Mouse (Mus musculus) heart, postnatal 14 days (tissue): ENCODE measurements around the gene Ssh2. TPM values are rescaled to one million over a fixed set of nuclear protein-coding genes. Genes with fewer than 3 reads are reported as not detected.
A peak's percentile ranks its signal among the peaks of the same experiment; 100 is the strongest.
"Not testable (repeated sequence)": the region's sequence is repeated elsewhere in the genome, so short reads cannot be mapped to it uniquely, and the experiment has no call there.

ENCODE experiments used
- DNase-seq, 2 experiments: peaks; one replicate each; pipeline ENCODE4 v3.0.0; 2021 to 2022
- intact Hi-C: fragments of 180-260 bp; cut with DNase I; formaldehyde crosslinking; loops from one replicate; pipeline ENCODE4 v1.15.1; 2025
- total RNA-seq, 2 experiments: library from RNA; stranded (reverse); gene quantifications; 2 replicates each; pipeline ENCODE4 v1.2.3; 2021

Ssh2 gene
- total RNA-seq, 2 experiments from 2014 or later = 83.2 to 95.0 TPM

DNA sequence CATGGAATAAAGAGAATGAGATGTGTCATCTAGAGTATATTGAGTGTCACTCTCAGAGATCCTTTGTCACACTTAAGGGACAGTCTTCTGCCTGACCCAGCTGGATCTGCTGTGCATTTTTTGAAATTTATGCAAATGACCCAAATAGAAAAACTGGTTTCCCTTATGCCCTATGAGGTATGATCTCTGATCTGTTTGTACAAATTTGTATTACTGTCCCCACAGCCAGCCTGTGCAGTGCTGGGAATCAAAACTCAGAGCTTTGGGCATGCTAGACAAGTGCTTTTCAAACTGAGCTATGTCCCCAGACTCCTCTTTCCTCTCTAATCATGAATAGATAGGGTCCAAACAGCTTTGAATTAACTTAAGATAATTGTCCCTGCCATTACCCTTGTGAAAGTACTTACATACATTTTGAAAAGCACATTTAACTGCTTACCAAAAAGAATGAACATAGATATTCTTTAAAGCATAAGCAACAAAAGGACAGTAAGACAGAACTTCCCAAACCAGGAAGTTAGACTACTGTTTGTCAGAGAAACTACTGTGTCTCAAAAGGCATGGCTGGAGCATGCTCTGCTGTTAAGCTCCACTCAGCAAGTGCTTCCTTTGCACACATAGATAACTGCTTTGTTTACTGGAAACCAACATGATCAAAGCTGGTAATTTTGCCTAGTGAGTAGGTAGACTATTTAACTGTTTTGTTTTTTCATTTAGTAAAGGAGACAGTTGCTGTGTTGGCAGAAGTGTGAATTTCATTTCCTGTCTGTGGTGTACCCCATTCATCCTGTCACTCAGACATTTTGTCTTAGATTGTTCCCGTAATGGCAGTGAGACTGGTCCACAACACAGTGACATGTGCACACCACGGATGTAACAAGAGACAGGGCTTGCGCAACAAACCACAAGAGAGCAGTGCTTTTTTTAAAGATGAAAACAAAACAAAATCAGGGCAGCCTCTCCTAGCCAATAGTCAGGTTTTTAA, 169.9 kb downstream of the Ssh2 start:
- intact Hi-C loops = no loop called here
- DNase-seq = peak; percentile 29 to 45

DNA sequence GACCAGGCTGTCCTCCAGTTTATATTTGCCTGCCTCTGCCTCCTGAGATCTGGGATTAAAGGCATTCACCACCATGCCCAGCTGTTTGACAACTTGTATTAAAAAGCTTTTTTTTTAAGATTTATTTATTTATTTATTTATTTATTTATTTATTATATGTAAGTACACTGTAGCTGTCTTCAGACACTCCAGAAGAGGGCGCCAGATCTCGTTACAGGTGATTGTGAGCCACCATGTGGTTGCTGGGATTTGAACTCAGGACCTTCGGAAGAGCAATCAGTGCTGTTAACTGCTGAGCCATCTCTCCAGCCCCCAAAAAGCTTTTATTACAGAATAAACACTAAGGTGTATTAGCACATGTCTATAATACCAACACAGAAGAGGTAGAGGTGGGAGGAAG, 172.1 kb downstream of the Ssh2 start:
- intact Hi-C loops, DNase-seq: not testable (repeated sequence)

DNA sequence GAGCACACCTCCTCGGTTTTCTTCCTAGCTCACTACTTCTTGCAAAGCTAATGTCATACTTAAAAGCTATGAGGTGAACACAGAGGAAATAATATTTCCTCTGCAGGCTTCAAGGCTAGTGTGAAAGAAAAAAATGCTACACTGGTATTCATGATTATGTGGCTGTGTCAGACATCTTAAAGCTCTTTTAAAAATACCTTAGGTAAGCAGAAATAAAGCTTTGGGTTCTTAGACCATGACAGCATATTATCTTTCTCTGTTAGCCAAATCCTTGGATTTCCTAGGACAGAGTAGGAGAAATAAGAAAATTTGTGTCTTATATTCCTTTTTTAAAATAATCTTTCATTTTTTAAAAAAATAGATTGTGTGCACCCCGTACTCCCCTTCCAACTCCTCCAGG, 179.5 kb downstream of the Ssh2 start:
- intact Hi-C loops = no loop called here

DNA sequence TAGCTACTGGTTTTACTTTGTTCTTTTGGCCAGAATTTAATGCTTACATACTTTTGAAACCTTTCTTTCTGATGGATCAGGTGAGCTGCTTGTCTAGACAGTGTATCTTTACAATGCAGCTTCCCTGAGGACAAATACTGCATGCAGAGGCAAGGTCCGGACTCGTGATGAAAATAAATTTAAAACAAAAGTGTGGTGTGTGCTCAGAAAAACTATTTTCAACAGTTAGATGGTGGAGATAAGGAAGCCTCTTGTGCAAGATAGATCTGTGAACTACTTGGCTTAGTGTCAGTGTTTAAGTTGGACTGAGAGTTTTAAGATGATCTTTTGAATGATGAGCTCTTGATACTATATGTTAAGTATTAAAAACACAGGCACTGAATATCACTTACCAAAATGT, 186.4 kb downstream of the Ssh2 start:
- DNase-seq = no peak
- intact Hi-C loops = no loop called here

More for the DNA sequence above, 179.5 kb downstream of the Ssh2 start:
- no peak for DNase-seq

DNA sequence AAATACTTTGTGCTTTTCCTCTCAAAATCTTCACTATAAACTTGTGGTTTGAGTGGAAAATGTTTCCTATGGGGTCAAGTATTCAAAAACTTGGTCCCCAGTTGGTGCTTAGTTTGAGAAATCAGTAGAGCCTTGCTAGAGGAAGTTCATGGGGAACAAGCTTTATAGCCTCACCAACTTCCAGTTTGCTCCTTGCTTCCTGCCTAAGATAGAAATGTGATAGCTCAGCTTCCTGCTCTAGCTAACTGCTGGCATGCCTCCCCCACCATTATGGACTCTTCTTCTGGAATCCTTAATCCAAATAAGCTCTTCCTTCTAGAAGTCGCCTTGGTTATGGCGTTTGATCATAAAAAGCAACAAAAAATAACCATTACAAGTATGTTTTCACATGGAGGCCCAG, 190.2 kb downstream of the Ssh2 start:
- DNase-seq = no peak
- intact Hi-C loops = no loop called here

DNA sequence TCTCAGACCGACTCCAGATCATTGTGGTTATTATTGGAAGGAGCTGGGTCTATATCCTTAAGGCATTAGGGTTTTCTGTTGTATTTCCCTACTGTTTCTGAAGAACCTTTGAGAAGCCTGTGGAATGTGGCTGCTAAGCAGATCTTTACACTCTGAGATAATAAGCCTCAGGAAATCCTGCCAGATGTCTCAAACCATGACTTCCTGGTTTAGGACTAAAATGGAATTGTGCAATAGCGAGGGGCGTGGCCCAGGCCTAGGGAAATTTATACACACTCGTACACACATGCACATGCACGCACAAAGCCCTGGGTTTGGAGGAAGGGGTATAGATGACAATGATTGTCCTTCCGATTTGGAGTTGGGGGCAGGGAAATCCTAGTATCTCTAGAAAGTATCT, 193.8 kb downstream of the Ssh2 start:
- intact Hi-C loops = no loop called here
- peak; percentile 61 to 64 for DNase-seq

DNA sequence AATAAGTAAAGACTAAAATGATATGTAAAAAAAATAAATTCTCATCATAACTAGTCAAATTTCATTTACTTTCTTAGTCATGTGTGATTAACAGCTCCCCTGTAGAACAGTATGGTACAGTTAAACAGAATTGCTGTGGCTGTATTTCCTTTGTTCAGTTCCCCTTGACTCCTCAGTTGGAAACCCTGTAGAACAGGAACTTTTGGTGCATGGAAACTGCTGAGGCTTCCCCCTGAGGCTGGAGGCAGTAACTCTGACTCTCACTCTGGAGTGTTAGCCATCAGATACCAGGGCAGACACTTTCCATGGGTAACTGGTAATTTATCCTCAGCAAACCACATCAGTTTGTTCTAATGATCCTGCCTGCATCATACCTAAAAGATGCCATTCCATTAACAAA, 195.2 kb downstream of the Ssh2 start:
- intact Hi-C loops = no loop called here
- DNase-seq = no peak

DNA sequence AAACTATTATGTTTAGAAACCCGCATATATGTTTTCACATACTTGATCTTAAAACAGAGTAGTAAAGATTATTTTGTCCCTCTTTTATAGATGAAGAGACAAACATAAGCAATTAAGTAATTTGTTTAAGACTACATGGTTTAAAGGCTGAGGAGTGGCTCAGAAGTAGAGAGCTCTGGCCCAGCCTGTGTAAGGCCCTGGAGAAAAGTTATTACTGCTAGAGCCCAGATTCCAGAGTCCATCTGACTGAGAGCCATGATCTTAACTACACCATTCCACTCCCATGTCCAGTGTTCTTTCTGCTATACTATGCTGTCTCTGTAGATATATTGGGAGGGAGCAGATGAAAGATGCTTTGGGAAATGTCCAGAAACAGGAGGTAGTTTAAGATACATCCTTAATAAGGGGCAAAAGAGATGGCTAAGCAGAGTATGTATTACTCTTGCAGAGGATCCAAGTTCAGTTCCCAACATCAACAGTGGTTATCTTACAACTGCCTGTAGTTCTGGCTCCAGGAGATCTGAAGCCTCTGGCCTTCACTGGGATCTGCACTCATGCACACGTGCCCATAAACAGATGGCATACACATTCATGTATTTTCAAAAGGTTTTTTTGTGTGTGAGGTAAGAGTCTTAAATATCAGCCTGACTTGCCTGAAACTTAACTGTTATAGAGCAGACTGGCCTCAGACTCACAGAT, 198.2 kb downstream of the Ssh2 start:
- intact Hi-C loops = no loop called here
- DNase-seq = no peak

DNA sequence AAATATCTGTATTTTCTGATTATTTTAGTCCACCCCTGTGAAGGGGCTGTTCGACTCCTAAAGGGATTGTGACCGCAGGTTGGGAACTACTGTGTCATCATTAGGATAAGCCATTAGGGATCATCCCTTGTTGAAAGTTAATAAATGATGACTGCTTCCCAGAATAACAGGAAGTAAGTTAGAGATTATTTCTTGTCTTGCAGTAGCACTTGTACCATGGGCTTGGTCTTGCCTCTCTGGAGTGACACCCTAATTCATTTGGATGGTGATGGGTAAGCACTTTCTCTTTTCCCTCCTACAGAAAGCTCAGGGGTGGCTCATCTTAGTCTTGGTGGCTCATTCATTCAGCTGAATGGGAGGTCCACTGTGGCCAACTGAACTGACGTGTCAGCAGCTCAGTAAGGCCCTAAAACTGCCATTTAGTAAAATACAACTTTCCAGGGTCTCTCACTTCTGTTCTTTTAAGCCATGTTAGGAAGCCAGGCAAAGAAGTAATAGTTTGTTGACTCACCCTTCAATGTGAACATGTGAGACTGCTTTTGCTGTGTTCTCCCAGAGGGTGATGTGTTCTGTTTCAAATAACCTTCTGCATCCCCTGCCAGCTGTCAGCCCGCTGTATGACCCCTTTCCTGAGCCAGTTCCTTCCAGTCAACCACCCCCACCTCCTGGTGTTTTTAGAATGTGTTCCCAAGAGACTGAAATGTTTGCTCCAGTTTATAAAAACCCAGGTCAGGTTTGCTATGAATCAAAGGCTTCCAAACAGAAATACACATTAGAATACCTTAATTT, 200.3 kb downstream of the Ssh2 start:
- intact Hi-C loops = no loop called here
- DNase-seq = peak; percentile 50 to 57

DNA sequence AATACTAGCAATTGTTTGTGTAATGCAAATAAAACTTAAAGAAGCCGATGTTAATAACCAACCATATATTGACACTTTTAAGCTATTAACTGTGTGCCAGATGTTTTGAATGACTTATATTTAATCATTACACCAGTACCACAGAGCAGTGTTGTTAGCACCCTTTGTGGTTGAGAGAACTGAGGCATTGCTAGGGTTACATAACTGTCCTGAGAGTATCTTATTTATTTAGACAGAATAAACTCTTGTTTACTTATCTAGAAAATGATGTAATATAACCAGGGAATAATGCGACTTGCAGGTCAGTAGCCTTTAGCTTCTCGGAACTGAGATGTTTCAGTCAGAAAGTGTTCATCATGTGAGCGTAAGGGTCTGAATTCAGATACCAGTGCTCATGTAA, 201.9 kb downstream of the Ssh2 start:
- intact Hi-C loops = no loop called here
- DNase-seq = no peak

DNA sequence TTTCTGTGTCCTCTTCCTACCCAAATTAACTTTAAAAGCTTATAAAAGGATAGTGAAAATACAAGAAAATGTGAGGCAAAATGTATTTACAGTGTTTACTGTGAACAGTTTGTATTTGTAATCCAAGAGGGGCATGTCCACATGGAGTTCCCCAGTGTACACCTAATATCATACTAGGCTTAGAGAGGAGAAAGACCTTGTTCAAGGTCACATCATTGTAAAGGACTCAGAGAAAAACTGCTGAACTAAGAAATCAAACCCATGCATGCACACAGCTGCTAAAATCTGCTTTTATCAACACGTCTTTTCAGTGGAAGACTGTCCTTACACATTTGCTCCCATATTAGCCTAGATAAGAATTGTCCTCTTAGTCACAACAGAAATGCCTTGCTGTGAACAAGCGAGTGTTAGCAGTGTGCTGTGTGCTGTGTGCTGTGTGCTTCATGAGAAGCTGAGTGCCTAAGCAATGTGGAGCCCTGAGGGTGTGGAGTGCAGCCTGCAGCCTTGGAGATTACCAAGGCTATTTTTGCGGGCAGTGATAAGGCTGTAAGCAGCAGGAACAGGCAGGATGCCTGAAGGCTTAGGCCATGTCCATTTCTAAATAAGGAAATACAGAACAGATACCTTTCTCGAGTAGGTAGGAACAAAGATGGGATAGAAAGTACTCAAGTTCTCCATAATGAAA, 207.2 kb downstream of the Ssh2 start:
- intact Hi-C loops = no loop called here
- peak; percentile 32 to 45 for DNase-seq

DNA sequence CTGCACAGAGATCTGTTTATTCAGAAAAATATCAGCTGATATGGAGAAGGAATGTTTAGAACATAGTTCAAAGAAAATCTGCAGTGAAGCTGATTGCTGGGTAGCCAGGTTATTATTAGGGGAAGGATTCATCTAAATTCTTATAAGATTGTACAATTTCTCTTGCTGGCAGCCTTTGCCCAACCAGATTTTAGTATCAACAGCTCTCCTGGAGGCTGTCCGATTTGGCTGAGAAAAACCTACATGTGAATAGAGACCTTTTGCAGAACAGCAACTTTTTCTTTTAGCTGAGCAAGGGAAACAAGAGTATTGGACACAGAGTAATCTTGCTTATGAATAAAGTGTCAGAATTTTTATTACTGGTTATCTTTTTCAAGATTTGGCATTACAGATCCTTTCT, 212.4 kb downstream of the Ssh2 start:
- intact Hi-C loops = no loop called here
- DNase-seq = no peak

DNA sequence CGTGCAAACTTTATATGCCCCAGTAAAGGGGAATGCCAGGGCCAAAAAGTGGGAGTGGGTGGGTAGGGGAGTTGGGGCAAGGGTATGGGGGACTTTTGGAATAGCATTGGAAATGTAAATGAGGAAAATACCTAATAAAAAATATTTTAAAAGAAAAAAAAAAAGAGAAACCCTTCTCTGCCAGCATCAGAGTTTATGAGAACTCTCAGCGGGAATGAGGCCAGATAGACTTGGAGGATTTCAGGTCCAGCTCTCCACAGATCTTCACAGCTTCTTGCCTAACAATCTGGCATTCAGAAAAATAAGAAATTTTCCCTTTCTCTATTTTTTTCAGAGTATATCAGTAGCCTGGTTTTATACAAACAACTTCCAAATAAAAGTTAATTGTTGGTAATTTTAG, 220.9 kb downstream of the Ssh2 start:
- intact Hi-C loops = no loop called here
- DNase-seq = no peak

DNA sequence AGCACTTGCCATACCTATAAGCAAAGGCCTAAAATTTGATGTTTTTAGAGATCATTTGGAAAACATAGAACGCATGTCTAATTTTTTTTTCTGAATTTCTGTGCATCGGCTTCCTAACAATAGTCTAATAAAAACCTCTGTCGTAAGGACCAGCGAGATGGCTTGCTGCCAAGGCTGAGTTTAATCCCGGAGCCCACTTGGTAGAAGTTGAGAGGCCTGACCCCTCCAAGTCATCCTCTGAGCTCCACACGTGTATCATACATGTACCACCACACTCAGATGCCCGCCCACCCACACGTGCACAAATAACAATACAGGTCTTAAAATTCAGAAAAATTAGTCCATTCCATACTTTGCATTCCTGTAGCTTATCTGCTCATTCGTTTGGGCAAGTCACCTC, 224.0 kb downstream of the Ssh2 start:
- intact Hi-C loops = loop anchor here (5.0 kb wide), 1 partner anchor 73 kb away; no protein-coding TSS in a partner anchor
- DNase-seq = peak in 1 of 2 experiments; percentile 42

DNA sequence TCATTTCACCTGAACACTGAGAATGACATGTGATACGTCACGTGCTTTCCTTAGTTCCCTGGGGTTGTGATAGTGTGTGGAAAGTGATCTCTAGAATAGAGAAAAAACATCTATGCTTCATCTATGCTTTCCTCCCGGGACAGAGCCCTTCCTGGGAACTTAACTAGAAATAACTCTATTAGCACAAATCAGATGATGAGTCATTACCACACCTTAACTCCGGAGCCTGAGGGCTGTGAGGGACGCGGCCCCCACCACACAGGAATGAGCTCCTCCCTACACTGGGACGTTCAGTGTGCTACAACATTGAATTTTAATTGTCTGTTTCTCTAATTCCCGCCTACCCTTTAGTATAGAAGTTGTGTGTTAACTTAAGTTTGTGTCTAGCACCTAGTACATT, 224.9 kb downstream of the Ssh2 start:
- intact Hi-C loops = loop anchor here (5.0 kb wide), 1 partner anchor 74 kb away; no protein-coding TSS in a partner anchor
- no peak for DNase-seq

DNA sequence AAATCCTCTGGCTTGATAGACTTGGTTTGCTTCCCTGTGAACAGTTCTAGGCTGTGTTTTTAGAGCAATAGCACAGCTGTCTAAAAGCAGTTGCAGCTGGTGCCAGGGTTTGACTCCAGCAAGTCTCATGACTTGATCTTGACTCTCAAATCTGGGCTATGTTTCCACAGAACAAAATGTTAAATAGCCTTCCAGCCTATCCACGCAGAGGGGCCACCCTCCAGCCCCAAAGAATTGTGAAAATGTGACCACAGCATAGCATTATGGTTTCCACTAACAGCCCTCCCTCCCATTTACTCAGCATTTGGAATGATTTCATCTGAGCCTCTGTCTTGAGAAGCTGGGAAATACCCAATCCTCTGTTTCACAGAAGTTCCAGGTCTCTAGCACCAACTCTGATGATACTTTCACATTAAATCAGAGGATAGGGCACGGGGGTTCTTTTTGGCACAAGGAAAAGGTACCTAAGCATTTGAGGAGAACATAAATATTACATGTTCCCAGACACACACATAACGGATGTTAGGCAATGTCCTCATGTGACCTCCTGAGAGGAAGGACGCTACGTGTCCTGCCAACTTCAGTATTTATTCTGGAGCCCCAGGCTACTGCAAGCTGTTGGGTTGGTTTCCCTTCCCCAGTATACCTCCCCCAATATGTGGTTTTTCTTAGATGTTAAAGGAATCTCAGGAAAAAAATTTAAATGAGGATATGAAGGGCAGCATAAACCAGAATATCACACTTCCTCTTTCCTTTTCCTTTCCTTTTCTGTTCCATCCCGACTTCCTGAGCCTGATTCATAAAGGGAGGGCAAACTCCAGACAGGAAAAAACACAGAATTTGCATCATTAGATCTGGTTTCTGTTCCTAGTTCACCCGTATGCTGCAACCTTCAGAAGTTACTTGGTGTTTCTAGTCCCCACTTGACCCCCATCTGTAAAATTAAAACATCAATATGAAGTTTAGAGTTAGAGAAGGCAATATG, 226.4 kb downstream of the Ssh2 start:
- intact Hi-C loops = loop anchor here (5.0 kb wide), 1 partner anchor 75 kb away; no protein-coding TSS in a partner anchor
- DNase-seq = peak; percentile 69 to 73

DNA sequence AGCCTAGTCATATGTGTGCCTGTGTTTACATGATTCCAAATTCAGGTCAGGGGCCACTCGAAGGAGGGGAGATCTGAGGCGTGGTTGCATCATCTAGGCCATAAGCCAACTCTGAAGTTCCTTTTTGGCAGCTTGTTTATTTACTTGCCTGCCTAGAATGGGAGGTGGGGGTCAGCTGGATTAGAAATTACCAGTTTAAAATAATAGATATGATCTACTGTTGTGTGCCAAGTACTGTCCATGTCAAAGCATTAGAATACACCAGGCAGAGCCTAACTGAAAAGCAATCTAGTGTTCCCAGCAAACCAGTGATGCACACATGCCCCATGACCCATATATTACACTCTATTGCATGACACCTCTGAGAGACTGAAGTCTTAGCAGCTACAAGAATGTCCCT, 228.9 kb downstream of the Ssh2 start:
- intact Hi-C loops = loop anchor here (1.0 to 5.0 kb wide), 3 partner anchors 78 to 345 kb away; no protein-coding TSS in a partner anchor
- DNase-seq = peak; percentile 59 to 66

DNA sequence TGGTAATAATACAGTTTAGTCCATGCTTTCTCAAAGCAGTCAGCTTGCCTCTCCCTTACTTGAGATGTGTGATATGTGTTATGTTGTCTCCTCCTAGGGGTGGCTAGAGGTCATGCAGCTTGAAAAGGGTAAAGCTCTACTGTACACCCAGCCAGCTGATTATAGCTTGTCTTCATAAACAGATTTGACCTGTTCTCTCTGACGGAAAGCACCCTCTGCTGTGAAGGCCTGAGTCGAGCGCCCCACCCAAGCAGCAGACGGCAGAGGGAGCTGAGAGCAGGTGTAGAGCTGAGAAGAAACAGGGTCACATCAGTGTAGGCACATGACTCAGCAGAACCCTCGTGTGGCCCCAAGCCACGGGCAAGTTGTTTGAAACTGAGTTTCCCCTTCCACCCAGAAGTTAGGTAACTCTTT, 230.5 kb downstream of the Ssh2 start:
- intact Hi-C loops = loop anchor here (1.0 kb wide), 2 partner anchors 129 to 232 kb away; no protein-coding TSS in a partner anchor
- DNase-seq = peak; percentile 61 to 69

DNA sequence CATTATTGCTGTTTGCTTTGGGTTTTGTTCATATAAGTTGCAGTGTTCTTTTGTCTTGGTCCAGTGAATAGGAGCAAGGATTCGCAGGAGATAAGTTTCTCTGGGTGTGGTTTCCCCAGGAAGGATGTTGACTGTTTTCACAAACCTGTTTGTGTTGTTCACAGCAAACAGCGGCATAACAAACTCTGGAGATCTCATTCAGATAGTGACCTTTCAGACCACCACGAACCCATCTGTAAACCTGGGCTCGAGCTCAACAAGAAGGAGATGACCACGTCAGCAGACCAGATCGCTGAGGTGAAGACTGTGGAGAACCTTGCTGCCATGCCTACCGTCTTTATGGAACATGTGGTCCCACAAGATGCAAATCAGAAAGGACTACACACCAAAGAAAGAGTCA, 233.1 kb downstream of the Ssh2 start:
- DNase-seq = no peak
- intact Hi-C loops = no loop called here
